Mouse (Mus musculus): ENCODE measurements around the gene Zdhhc18. TPM values are rescaled to one million over a fixed set of nuclear protein-coding genes. Genes with fewer than 3 reads are reported as not detected.
"Not testable (repeated sequence)": the region's sequence is repeated elsewhere in the genome, so short reads cannot be mapped to it uniquely, and the experiment has no call there.

Zdhhc18 gene
- polyA plus RNA-seq, 1 experiment from 2014 or later, result 4.4 TPM

DNA sequence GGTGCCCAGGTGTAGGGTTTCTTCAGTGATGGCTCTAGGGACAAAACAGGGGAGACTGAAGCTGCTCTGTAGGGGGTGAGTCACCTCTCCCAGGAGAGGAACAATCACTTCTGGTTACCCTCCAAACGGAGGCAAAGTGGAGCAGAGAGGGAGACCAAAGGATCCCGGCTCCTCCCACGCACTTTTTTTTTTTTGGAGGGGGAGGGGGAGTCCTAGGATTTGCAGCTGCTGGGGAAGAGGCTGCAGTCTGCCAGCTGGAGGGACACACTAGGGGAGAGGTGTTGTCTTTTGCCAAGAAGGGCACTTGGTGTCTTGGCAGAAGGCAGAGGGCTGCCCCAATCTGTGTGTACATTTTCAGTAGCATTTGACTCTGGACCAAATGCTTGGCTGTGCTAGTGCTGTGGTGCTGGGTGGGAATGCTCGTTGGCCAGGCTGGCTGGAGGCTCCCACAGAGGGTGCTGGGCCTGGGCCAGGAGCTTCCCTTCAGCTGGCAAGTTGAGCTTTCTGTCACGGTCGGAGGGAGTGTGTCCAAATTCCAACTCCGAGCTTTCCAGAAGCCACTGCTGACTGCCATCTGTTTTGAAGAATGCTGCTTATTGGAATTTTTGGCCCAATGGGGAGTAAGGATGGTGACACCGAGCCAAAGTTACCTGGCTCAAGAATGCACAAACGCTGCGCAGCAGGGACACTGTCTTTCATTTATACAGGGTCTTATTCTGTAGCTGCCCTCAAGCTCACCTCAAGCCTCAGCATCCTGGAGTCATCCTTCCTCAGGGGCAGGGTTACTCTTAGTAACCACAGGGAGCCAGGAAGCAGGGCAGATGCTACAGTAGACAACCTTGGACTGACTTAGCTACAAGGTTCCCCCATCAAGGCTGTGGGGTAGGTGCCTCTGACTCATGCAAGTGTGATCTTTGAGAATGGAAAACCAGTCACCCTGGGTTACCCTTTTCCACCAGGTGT, 10.5 kb upstream of the Zdhhc18 start:
- Histone ChIP-seq H3K27ac (peak overlapping the region; percentile 88), H3K9me3 (no peaks in the 10 kb centered on the region), H3K9ac (peak overlapping the region; percentile 51; the same call in 1 of the 2 replicates), H3K4me2 (peak overlapping the region; percentile 42), H3K27me3 (no peaks in the 10 kb centered on the region), H3K36me3 (peaks cover 19% of the 10 kb centered on the region), H3K4me1 (replicated peaks) (peaks cover 40% of the 10 kb centered on the region), H3K4me3 (peak overlapping the region; percentile 22)
- WGBS, result 16% methylated on average over 10 of the region's 10 CpGs
- peak; percentile 86 for ATAC-seq (ENCODE audit: low FRiP score)

DNA sequence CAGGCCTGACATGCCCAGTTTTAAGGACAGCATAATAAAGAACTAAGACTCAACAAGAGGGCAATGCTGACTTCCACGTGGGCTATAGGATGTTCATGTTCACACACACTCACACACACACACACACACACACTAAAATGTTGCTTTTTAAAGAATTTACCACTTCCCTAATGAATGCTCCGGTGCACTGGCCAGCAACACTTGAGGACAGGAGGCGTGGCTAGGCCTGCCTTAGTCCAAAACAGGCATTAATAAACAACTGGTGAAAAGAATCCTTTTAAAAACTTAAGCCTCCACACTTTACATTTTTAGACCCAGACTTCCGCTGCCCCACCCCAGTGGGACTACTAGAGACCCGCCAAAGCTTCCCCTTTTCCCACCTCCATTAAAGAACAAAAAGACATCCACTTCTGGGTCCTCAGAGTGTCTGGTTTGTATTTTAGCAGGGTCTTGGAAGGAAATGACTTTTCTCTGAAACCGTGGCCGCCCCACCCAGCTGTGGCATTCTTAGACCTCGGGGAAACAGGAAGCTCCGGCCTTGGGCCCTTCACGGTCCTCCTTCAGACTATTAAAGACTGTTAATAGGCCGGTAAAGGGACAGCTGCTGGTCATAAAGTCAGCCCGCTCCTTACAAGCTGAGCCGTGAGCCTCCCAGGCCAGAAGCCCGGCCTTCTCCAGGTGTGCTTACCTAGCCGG, 9.7 kb upstream of the Zdhhc18 start:
- Histone ChIP-seq H3K9me3 (no peaks in the 10 kb centered on the region), H3K4me1 (replicated peaks) (peaks cover 33% of the 10 kb centered on the region), H3K4me2 (peak overlapping the region; percentile 42), H3K36me3 (peaks cover 12% of the 10 kb centered on the region; the same call in 1 of the 2 replicates), H3K9ac (0 out of 2 replicates have a peak overlapping the region, but pooled peaks have one; percentile 51), H3K27me3 (no peaks in the 10 kb centered on the region), H3K27ac (peak overlapping the region; percentile 88), H3K4me3 (peak overlapping the region; percentile 22)
- ATAC-seq (ENCODE audit: low FRiP score), result no peak
- 18% methylated on average over 15 of the region's 15 CpGs for WGBS

DNA sequence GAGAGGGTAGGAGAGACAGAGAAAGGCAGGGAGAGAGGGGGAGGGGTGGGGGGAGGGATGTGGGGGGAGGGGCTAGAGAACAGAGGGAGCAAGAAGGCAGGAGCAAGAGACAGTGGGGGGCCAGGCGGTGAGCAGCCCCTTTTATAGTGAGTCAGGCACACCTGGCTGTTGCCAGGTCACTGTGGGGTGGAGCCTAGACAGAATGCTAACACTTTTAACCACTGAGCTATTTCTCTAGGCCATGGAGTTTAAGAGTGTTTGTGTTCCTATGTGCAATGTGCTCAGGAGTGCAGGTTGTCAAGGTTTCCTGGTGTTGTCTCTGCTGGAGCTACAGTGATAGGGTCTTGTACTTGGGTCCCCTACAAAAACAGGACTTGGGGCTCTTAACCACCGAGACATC, 8.8 kb upstream of the Zdhhc18 start:
- Histone ChIP-seq H3K27me3 (no peaks in the 10 kb centered on the region), H3K4me2 (no peak overlapping the region), H3K4me3 (no peak overlapping the region), H3K9me3 (no peaks in the 10 kb centered on the region), H3K36me3 (0 out of 2 replicates have a peak, but pooled peaks cover 8% of the 10 kb centered on the region), H3K4me1 (replicated peaks) (peaks cover 33% of the 10 kb centered on the region), H3K9ac (no peak overlapping the region), H3K27ac (no peak overlapping the region)
- no peak for ATAC-seq (ENCODE audit: low FRiP score)
- 32% methylated on average over 2 of the region's 2 CpGs for WGBS

DNA sequence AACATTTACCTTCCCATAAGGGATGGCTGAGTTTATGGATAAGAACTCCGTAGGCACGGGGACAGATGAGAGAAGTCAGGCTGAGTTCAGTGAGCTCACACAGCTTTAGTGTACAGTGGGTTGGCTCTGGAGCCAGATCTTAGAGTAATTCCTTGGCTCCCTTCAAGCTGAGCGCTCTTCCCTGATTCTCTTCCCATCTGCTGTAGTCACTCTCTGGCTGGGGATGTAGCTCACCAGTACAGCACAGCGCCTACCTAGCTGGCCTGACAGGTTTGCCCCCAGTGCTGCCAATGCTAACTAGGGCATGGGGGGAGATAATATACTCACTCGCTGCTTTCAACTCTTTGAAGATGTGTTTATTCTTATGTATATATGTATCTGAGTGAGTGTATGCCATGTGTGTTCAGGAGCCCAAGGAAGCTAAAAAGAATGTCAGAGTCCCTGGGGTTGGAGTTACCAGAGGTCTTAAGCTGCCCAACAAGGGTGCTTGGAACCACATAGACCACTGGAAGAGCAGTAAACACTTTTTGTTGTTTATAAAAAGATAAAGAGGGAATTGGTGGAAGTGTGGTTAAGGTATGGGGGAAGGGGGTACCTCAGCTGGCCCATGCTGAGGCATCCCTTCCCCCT, 8.0 kb upstream of the Zdhhc18 start:
- no peak overlapping the region for H3K27ac ChIP-seq
- ATAC-seq (ENCODE audit: low FRiP score), result no peak
- 0 out of 2 replicates have a peak, but pooled peaks cover 8% of the 10 kb centered on the region for H3K36me3 ChIP-seq
- no peaks in the 10 kb centered on the region for H3K9me3 ChIP-seq
- H3K4me1 ChIP-seq (replicated peaks), result peaks cover 33% of the 10 kb centered on the region
- H3K9ac ChIP-seq, result no peak overlapping the region
- H3K4me2 ChIP-seq, result no peak overlapping the region
- H3K4me3 ChIP-seq, result no peak overlapping the region
- no peaks in the 10 kb centered on the region for H3K27me3 ChIP-seq
- WGBS, result 50% methylated on average over 5 of the region's 5 CpGs

DNA sequence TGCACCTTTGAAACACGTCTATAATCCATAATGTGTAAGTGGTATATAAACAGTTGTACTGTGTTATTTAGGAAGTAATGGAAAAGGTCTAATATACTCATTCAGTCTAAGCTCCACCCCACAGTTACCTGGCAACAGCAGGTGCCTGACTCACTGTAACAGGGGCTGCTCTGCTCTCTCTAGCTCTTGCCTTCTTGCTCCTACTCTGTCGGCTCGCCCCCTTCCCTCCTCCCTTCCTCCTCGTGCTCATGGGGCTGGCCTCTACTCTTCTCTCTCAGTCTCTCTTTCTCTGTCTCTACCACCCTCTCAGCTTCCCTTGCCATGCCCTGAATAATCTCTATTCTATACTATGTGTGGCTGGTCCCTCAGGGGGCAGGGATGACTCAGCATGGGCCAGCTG, 7.0 kb upstream of the Zdhhc18 start:
- H3K9ac ChIP-seq, result no peak overlapping the region
- H3K36me3 ChIP-seq, result 0 out of 2 replicates have a peak, but pooled peaks cover 2% of the 10 kb centered on the region
- no peak overlapping the region for H3K4me2 ChIP-seq
- H3K27ac ChIP-seq, result no peak overlapping the region
- no peaks in the 10 kb centered on the region for H3K9me3 ChIP-seq
- WGBS, result 20% methylated on average over 4 of the region's 4 CpGs
- H3K4me3 ChIP-seq, result no peak overlapping the region
- ATAC-seq (ENCODE audit: low FRiP score), result no peak
- H3K4me1 ChIP-seq (replicated peaks), result peaks cover 33% of the 10 kb centered on the region
- H3K27me3 ChIP-seq, result no peaks in the 10 kb centered on the region

DNA sequence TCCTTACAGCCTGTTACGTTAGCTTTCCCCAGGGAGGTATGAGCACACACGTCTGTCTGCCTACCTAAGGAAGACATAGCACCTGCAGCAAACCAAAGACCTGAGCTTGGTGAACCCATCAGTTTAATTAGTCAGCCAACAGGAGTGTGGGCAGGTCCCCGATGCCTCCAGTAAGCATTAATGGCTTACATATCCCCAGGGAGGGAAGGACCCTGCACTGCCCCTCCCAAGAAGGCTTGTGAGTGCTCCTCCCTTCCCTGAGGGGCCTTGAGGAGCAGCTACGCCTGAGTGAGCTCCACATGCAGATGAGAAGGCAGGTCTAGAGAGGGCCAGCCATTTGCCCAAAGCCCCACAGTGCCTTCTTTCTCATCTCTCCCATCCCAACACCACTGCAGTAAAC, 6.3 kb upstream of the Zdhhc18 start:
- Histone ChIP-seq H3K4me3 (no peak overlapping the region), H3K9me3 (no peaks in the 10 kb centered on the region), H3K27ac (0 out of 2 replicates have a peak overlapping the region, but pooled peaks have one; percentile 1), H3K4me1 (replicated peaks) (peaks cover 32% of the 10 kb centered on the region), H3K4me2 (no peak overlapping the region), H3K27me3 (no peaks in the 10 kb centered on the region), H3K9ac (no peak overlapping the region), H3K36me3 (no peaks in the 10 kb centered on the region)
- ATAC-seq (ENCODE audit: low FRiP score), result no peak
- WGBS, result 41% methylated on average over 4 of the region's 4 CpGs

DNA sequence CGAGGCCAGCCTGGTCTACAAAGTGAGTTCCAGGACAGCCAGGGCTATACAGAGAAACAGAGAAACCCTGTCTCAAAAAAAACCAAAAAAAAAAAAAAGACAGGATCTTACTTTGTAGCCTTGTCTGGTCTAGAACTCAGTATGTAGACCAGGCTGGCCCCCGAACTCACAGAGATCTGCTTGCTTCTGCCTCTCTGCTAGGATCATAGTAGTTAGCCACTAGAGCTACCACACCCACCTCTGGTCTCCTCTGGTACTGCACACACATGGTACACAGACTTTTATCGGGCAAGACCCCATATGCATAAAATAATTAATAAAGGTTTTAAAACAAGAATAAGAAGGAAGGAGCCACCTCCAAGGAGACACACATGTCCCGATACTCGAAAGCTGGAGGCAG, 4.1 kb upstream of the Zdhhc18 start:
- H3K36me3 ChIP-seq; H3K4me1 ChIP-seq (replicated peaks); H3K27me3 ChIP-seq; H3K9ac ChIP-seq; H3K4me3 ChIP-seq; H3K4me2 ChIP-seq; H3K27ac ChIP-seq; H3K9me3 ChIP-seq; ATAC-seq (ENCODE audit: low FRiP score): not testable (repeated sequence)
- WGBS, result 94% methylated on average over 5 of the region's 5 CpGs

DNA sequence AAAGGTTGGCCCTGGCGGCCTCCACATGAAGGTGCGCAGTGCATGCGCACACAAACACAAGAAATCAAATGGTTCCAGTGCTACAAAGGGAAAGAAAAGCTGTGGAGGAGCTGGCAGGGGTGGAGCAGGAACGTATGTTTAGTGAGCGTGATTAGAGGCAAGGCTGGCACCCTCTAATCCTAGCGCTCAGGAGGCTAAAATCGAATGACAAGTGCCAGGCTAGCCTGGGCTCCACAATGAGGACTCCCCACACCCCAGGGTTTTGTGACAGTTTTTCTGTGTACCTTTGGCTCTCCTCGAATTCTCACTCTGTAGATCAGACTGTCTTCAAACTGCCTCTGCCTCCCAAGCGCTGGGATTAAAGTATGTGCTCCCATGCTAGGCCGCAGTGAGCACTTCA, 2.8 kb upstream of the Zdhhc18 start:
- no peaks in the 10 kb centered on the region for H3K27me3 ChIP-seq
- H3K36me3 ChIP-seq, result no peaks in the 10 kb centered on the region
- ATAC-seq (ENCODE audit: low FRiP score), result no peak
- H3K4me2 ChIP-seq, result no peak overlapping the region
- 82% methylated on average over 10 of the region's 10 CpGs for WGBS
- no peak overlapping the region for H3K27ac ChIP-seq
- no peak overlapping the region for H3K4me3 ChIP-seq
- peaks cover 9% of the 10 kb centered on the region; the same call in 1 of the 2 replicates for H3K4me1 ChIP-seq (replicated peaks)
- H3K9me3 ChIP-seq, result no peaks in the 10 kb centered on the region
- no peak overlapping the region for H3K9ac ChIP-seq

DNA sequence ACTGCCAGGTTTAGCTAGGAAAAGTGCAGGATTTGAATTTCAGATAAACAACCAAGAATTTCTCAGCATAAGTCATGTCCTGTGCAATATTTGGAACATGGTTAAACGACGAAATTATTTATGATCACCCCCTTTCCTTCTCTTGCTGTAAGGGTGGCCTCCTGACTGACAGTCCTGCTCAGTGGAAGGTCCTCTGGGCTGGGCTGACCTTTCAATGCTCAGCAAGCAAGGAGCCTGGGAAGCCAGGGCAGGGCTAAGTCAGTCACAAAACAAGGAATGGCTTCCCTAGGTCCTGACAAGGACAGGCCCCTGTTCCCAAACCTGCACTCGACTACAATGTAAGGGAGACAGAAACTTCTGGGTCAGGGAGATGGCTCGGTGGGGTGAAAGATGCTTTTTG, 2.0 kb upstream of the Zdhhc18 start:
- WGBS, result 78% methylated on average over 4 of the region's 4 CpGs
- H3K36me3 ChIP-seq, result no peaks in the 10 kb centered on the region
- H3K9me3 ChIP-seq, result no peaks in the 10 kb centered on the region
- peaks cover 7% of the 10 kb centered on the region; the same call in 1 of the 2 replicates for H3K4me1 ChIP-seq (replicated peaks)
- no peak for ATAC-seq (ENCODE audit: low FRiP score)
- H3K4me3 ChIP-seq, result no peak overlapping the region
- no peaks in the 10 kb centered on the region for H3K27me3 ChIP-seq
- H3K9ac ChIP-seq, result no peak overlapping the region
- no peak overlapping the region for H3K27ac ChIP-seq
- no peak overlapping the region for H3K4me2 ChIP-seq

DNA sequence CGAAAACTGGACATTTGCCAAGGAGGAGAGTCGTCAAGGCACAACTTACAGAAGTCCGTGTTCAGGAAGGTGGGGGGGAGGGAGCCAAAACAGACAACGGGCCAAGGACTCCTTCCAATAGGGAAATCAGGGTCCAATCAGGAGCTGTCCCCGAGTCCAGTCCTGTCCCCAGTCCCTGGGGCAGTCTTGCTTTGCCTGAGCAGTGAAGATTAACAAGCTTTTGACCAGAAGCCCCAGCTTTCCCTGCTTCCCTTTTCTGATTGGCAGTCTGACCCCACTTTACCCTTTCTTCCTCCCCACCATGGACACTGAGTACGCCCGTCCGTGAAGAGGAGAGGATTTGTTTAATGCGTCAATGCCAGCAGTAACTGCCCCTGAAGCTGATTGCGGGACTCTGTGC, 1.5 kb upstream of the Zdhhc18 start:
- Histone ChIP-seq H3K36me3 (no peaks in the 10 kb centered on the region), H3K27me3 (no peaks in the 10 kb centered on the region), H3K27ac (no peak overlapping the region), H3K4me2 (no peak overlapping the region), H3K4me3 (no peak overlapping the region), H3K9ac (no peak overlapping the region), H3K4me1 (replicated peaks) (peaks cover 5% of the 10 kb centered on the region; the same call in 1 of the 2 replicates), H3K9me3 (no peaks in the 10 kb centered on the region)
- 56% methylated on average over 10 of the region's 10 CpGs for WGBS
- no peak for ATAC-seq (ENCODE audit: low FRiP score)

DNA sequence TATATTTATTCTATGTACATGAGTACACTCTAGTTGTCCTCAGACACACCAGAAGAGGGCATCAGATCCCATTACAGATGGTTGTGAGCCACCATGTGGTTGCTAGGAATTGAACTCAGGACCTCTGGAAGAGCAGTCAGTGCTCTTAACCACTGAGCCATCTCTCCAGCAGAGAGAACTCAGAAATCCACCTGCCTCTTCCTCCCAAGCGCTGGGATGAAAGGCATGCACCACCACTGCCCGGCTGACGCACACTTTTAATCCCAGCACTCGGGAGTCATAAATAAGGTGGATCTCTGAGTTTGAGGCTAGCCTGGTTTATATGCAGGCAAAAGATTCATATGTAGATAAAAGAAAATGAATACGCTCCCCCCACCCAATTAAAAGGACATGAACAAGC, 490 bp downstream of the Zdhhc18 start:
- ATAC-seq (ENCODE audit: low FRiP score); H3K9me3 ChIP-seq; H3K9ac ChIP-seq; H3K36me3 ChIP-seq; H3K27ac ChIP-seq; H3K27me3 ChIP-seq; H3K4me1 ChIP-seq (replicated peaks): not testable (repeated sequence)
- Histone ChIP-seq H3K4me2 (peak overlapping the region; percentile 40), H3K4me3 (peak overlapping the region; percentile 11; the same call in 1 of the 2 replicates)
- 88% methylated on average over 5 of the region's 5 CpGs for WGBS

DNA sequence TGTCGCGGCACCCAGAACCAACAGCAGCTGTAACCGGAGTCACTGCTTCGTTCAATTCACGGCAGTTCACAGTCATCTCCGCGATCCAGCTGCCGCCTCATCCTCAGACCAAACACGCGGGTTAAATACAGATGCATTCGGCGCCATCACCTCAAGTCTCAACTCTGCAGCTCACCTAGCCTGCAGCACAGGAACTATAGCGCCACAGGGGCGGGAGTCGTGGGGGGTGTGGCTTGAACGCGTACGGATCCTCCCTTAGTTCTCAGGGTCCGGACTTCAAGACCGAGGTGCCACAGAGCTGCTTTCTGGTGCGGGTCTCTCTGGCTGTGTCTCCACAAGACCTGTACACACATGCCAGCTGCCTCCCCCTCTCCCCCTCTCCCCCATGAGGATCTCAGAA, 4.3 kb downstream of the Zdhhc18 start:
- no peak overlapping the region for H3K4me2 ChIP-seq
- no peaks in the 10 kb centered on the region for H3K4me1 ChIP-seq (replicated peaks)
- peaks cover 9% of the 10 kb centered on the region for H3K9me3 ChIP-seq
- H3K27ac ChIP-seq, result no peak overlapping the region
- 38% methylated on average over 21 of the region's 21 CpGs for WGBS
- H3K36me3 ChIP-seq, result no peaks in the 10 kb centered on the region
- no peak overlapping the region for H3K9ac ChIP-seq
- no peak overlapping the region for H3K4me3 ChIP-seq
- no peaks in the 10 kb centered on the region for H3K27me3 ChIP-seq
- no peak for ATAC-seq (ENCODE audit: low FRiP score)
